Mouse (Mus musculus) hindbrain, embryonic 13.5 days (tissue): ENCODE results near the gene Gm17584. TPM values are rescaled to one million over a fixed set of nuclear protein-coding genes. Genes with fewer than 3 reads are reported as not detected.
"Not testable (repeated sequence)": the region's sequence is repeated elsewhere in the genome, so short reads cannot be mapped to it uniquely, and the experiment has no call there.

Experiments
- ATAC-seq: fragments of 200-750 bp; cut with Nextera tagmentation; 2 replicates; pipeline ENCODE4 v1.8.0; 2017; ENCODE audit warnings: moderate TSS enrichment; ENCODE audit not compliant: low FRiP score
- H3K27ac ChIP-seq: fragments of 300-500 bp; sonication (generic); 2 replicates; pipeline ENCODE4 v1.5.1; 2015; ENCODE audit warnings: inconsistent platforms, mild to moderate bottlenecking, moderate library complexity
- H3K27me3 ChIP-seq: fragments of 300-500 bp; sonication (generic); 2 replicates; pipeline ENCODE4 v1.6.1; 2015; ENCODE audit warnings: mild to moderate bottlenecking, inconsistent platforms
- H3K36me3 ChIP-seq: fragments of 300-500 bp; sonication (generic); 2 replicates; pipeline ENCODE4 v1.6.1; 2015; ENCODE audit warnings: mild to moderate bottlenecking, inconsistent platforms
- H3K4me1 ChIP-seq: fragments of 300-500 bp; sonication (generic); replicated peaks from 2 replicates; pipeline ENCODE4 v1.6.1; 2015; ENCODE audit warnings: inconsistent platforms
- H3K4me2 ChIP-seq: fragments of 300-500 bp; sonication (generic); 2 replicates; pipeline ENCODE4 v1.6.1; 2015; ENCODE audit warnings: inconsistent platforms, mild to moderate bottlenecking, moderate library complexity
- H3K4me3 ChIP-seq: fragments of 300-500 bp; sonication (generic); 2 replicates; pipeline ENCODE4 v1.5.1; 2015; ENCODE audit warnings: mild to moderate bottlenecking, inconsistent platforms
- H3K9ac ChIP-seq: fragments of 300-500 bp; sonication (generic); 2 replicates; pipeline ENCODE4 v1.6.1; 2015; ENCODE audit warnings: mild to moderate bottlenecking, inconsistent platforms
- H3K9me3 ChIP-seq: fragments of 300-500 bp; sonication (generic); 2 replicates; pipeline ENCODE4 v1.6.1; 2016; ENCODE audit warnings: inconsistent platforms
- WGBS: fragments of 180-500 bp; shearing (Covaris S2); methylation state at CpG from one replicate; pipeline ENCODE4 v1.1.7; 2015; 5-methylcytosine and 5-hydroxymethylcytosine counted together
- polyA plus RNA-seq: library from polyadenylated mRNA; unstranded; fragments of >200 nt; fragmentation: Nextera tagmentation; extraction: Ambion mirVana; gene quantifications from 2 replicates; pipeline ENCODE4 v1.2.1, GENCODE M21; 2015

The Gm17584 gene
- not detected in 2 replicates for polyA plus RNA-seq

DNA sequence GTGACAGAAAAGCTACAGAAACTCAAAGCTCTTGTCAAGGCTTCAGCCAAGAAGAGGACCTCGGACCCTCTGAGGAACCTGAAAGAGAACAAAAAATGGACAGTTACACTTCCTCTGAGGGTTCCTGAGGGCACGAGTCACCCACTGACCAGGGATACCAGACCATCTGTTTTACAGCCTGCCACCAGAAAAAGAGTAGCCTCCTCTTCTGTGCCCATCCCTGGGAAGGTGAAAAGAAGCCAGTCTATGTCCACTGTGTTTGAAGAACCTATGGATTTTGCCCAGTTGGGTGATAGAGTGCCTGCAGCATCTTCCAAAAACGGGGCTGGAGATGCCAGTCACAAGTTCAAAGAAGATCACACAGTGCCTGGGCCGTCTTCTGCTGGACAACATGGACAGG is at the start of gene Gm17584:
TSS of gene Gm17584 (plus strand) at position 301 of the 400 bp plus-strand sequence.
- ATAC-seq, H3K36me3 ChIP-seq, H3K27ac ChIP-seq: not testable (repeated sequence)

More for the DNA sequence above, at the start of gene Gm17584:
- H3K9ac ChIP-seq, H3K27me3 ChIP-seq, H3K4me3 ChIP-seq, H3K4me2 ChIP-seq, H3K4me1 ChIP-seq, H3K9me3 ChIP-seq: not testable (repeated sequence)
- no CpG with 5 or more reads among the region's 4 CpGs for WGBS

Other genes starting within 250 kb of the Gm17584 start
- not detected in 2 replicates for gene Gm17469, start 129.3 kb downstream of the Gm17584 start, polyA plus RNA-seq